Mouse (Mus musculus): ENCODE results near the gene Unc93a2.
"Not testable (repeated sequence)": the region's sequence is repeated elsewhere in the genome, so short reads cannot be mapped to it uniquely, and the experiment has no call there.

The Unc93a2 gene

GRCm38 (mm10) chr17:7376951-7377700, 8.1 kb downstream of the Unc93a2 start:
- DNase-seq (ENCODE audit: extremely low read depth, insufficient read length, low spot score), result not testable (repeated sequence)

DNA sequence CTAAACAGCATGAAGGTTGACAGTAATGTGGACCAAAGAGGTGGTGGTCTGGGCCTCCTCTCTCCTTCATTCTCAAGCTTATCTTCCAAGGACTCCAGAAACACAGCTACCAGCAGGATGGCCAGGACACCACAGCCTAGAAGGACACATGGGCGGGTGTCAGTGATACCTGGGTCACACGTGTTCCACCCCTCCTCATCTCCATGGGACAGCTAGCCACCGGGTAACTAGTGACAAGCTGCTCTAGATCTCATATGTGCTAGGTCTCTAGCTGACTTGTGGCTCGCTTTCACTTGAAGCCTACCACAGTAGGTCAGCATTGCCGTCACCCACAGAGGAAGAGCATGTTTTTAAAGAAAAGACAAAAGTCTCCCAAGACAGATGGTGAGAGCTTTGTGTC, 13.4 kb downstream of the Unc93a2 start, which contains the start of gene Gm49630:
Gene Gm49630, minus strand, starts transcription at position 101 of the 400 bp plus-strand sequence.
- DNase-seq (ENCODE audit: extremely low read depth, insufficient read length, low spot score), result not testable (repeated sequence)

GRCm38 (mm10) chr17:7369401-7369800, 15.9 kb downstream of the Unc93a2 start:
- not testable (repeated sequence) for DNase-seq (ENCODE audit: extremely low read depth, insufficient read length, low spot score)

GRCm38 (mm10) chr17:7366676-7367374, 18.4 kb downstream of the Unc93a2 start:
- DNase-seq (ENCODE audit: extremely low read depth, insufficient read length, low spot score), result not testable (repeated sequence)

- DNase-seq (ENCODE audit: extremely low read depth, insufficient read length, low spot score), result not testable (repeated sequence)
Observed at GRCm38 (mm10) chr17:7366265-7366664, 19.0 kb downstream of the Unc93a2 start.

GRCm38 (mm10) chr17:7365615-7366014, 19.6 kb downstream of the Unc93a2 start:
- not testable (repeated sequence) for DNase-seq (ENCODE audit: extremely low read depth, insufficient read length, low spot score)

- DNase-seq (ENCODE audit: extremely low read depth, insufficient read length, low spot score), result not testable (repeated sequence)
Observed at GRCm38 (mm10) chr17:7360749-7361465, 24.4 kb downstream of the Unc93a2 start.

GRCm38 (mm10) chr17:7359806-7360205, 25.5 kb downstream of the Unc93a2 start:
- not testable (repeated sequence) for DNase-seq (ENCODE audit: extremely low read depth, insufficient read length, low spot score)

GRCm38 (mm10) chr17:7352596-7352995, 32.7 kb downstream of the Unc93a2 start, which contains the start of gene Ttll2:
Ttll2 (minus strand) TSS chr17:7352696.
- not testable (repeated sequence) for DNase-seq (ENCODE audit: extremely low read depth, insufficient read length, low spot score)

DNA sequence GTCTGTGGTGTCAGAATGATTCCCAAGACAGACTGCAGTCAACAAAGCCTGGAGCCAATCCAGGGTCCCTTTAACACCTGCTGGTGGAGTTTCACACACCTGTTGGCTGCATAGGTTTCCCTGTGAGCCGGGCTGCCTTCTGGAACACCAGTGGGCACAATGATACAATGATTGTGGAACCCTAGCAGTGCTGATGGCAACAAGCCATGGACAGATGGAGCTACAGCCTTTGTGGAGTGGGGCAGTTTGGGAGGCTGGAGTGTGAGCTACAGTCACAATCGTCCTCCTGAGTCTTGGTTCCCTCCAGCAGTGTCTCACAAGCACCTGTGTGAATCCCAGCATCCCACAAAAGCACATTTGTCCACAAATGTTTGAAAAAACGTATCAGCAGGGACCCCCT, 36.5 kb downstream of the Unc93a2 start:
- not testable (repeated sequence) for DNase-seq (ENCODE audit: extremely low read depth, insufficient read length, low spot score)

- DNase-seq (ENCODE audit: extremely low read depth, insufficient read length, low spot score), result not testable (repeated sequence)
Observed at GRCm38 (mm10) chr17:7337381-7337780, 47.9 kb downstream of the Unc93a2 start.

DNA sequence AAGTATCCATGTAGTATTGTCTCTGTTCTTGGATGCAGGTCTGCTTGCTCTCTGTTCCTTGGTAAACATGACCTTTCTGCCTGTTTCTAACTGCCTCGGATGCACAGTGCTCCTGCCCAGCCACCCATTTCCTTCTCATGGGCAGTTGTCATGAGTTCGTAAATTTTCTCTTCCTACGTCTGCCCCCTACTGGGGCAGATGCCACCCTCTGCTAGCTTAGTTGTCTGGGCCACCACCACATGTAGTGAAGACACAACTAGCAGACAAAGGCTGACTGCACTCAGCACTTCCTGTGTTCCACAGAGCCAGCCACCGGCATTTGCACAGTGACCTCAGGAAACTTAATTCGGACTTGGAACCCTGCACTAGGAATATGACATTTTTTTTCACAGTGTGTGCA, 52.5 kb downstream of the Unc93a2 start:
- not testable (repeated sequence) for DNase-seq (ENCODE audit: extremely low read depth, insufficient read length, low spot score)

GRCm38 (mm10) chr17:7326415-7326814, 58.8 kb downstream of the Unc93a2 start:
- not testable (repeated sequence) for DNase-seq (ENCODE audit: extremely low read depth, insufficient read length, low spot score)

DNA sequence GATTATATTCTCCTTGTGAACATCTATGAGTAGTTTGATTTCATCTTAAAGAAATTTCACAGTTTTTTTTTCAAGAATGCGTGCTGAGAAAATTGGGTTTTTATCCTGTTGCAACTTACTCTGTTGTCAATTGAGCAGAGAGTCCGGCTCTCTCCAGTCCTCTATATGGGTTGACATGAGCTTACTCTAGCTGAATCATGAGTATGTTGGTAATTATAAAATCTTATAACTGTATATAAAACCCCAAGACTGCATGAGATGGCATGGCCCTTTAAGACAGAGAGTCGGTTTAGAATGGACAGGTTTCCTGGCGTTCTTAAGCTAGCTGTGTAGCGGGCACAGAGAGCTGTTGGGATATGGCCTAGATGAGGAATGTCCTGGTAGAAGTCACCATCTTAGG, 60.9 kb downstream of the Unc93a2 start, which contains the start of gene Tcp10a:
Gene Tcp10a, plus strand, starts transcription at position 301 of the 400 bp plus-strand sequence.
- DNase-seq (ENCODE audit: extremely low read depth, insufficient read length, low spot score), result not testable (repeated sequence)

- DNase-seq (ENCODE audit: extremely low read depth, insufficient read length, low spot score), result not testable (repeated sequence)
Observed at GRCm38 (mm10) chr17:7319789-7320188, 65.5 kb downstream of the Unc93a2 start.

GRCm38 (mm10) chr17:7315693-7316382, 69.4 kb downstream of the Unc93a2 start:
- not testable (repeated sequence) for DNase-seq (ENCODE audit: extremely low read depth, insufficient read length, low spot score)

Data from 3134 (cell line).